Mouse (Mus musculus): ENCODE results near the gene Grb10.

The Grb10 gene

GRCm38 (mm10) chr11:12038470-12038985 is at the start of gene Grb10:
TSS of gene Grb10 (minus strand) at chr11:12038683.
- DNase-seq (ENCODE audit: low spot score): no peak

GRCm38 (mm10) chr11:12081638-12082037 is 43.2 kb upstream of the Grb10 start:
- no peak for DNase-seq (ENCODE audit: low spot score)

- DNase-seq (ENCODE audit: low spot score): no peak
These were observed 40.7 kb upstream of the Grb10 start for GRCm38 (mm10) chr11:12079231-12079630.

- no peak for DNase-seq (ENCODE audit: low spot score)
These were observed 37.0 kb upstream of the Grb10 start for GRCm38 (mm10) chr11:12075449-12075848.

GRCm38 (mm10) chr11:12073394-12074226 is 35.1 kb upstream of the Grb10 start:
- DNase-seq (ENCODE audit: low spot score): no peak

GRCm38 (mm10) chr11:12072322-12072721 is 33.8 kb upstream of the Grb10 start:
- no peak for DNase-seq (ENCODE audit: low spot score)

- DNase-seq (ENCODE audit: low spot score): no peak
These were observed 20.5 kb upstream of the Grb10 start for GRCm38 (mm10) chr11:12059005-12059404.

- no peak for DNase-seq (ENCODE audit: low spot score)
These were observed 10.3 kb upstream of the Grb10 start for GRCm38 (mm10) chr11:12048547-12049327.

- DNase-seq (ENCODE audit: low spot score): no peak
These were observed 9.7 kb upstream of the Grb10 start for GRCm38 (mm10) chr11:12048135-12048534.

- DNase-seq (ENCODE audit: low spot score): no peak
These were observed 5.8 kb upstream of the Grb10 start for GRCm38 (mm10) chr11:12044245-12044644.

- no peak for DNase-seq (ENCODE audit: low spot score)
These were observed 3.3 kb upstream of the Grb10 start for GRCm38 (mm10) chr11:12041787-12042186.

GRCm38 (mm10) chr11:12041379-12041778 is 2.9 kb upstream of the Grb10 start:
- DNase-seq (ENCODE audit: low spot score): no peak

GRCm38 (mm10) chr11:12040391-12040790 is 1.9 kb upstream of the Grb10 start:
- no peak for DNase-seq (ENCODE audit: low spot score)

GRCm38 (mm10) chr11:12039748-12040147 is 1.3 kb upstream of the Grb10 start:
- no peak for DNase-seq (ENCODE audit: low spot score)

- DNase-seq (ENCODE audit: low spot score): peak; percentile 17
These were observed 615 bp upstream of the Grb10 start for GRCm38 (mm10) chr11:12039098-12039497.

- peak; percentile 32 for DNase-seq (ENCODE audit: low spot score)
These were observed 604 bp downstream of the Grb10 start for GRCm38 (mm10) chr11:12037689-12038469.

- peak; percentile 80 for DNase-seq (ENCODE audit: low spot score)
These were observed 1.3 kb downstream of the Grb10 start for GRCm38 (mm10) chr11:12037075-12037686.

GRCm38 (mm10) chr11:12035916-12036910 is 2.3 kb downstream of the Grb10 start:
- peak; percentile 42 for DNase-seq (ENCODE audit: low spot score)

- no peak for DNase-seq (ENCODE audit: low spot score)
These were observed 3.2 kb downstream of the Grb10 start for GRCm38 (mm10) chr11:12035324-12035723.

- no peak for DNase-seq (ENCODE audit: low spot score)
These were observed 3.7 kb downstream of the Grb10 start for GRCm38 (mm10) chr11:12034781-12035180.
